Mouse (Mus musculus): ENCODE data around the gene Sh3pxd2a.
A peak's percentile ranks its signal among the peaks of the same experiment; 100 is the strongest.

The Sh3pxd2a gene

DNA sequence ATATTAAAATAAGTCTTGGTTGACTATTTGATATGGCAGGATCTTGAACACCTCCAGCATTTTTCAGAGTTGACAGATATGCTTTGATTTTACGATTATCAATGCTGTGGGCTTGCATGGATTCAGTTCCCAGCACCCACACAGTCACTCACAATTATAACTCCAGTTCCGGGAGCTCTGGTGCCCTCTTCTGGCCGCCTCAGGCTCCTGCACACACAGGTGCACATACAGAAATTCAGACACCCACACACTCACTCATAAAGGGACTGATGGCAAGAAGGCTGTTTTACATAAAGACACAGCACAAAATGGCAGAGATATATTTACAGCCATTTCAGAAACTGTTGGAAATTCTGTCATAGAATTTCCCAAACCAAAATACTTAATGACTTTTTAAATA lies 25.0 kb upstream of the Sh3pxd2a start:
- no peak for DNase-seq

DNA sequence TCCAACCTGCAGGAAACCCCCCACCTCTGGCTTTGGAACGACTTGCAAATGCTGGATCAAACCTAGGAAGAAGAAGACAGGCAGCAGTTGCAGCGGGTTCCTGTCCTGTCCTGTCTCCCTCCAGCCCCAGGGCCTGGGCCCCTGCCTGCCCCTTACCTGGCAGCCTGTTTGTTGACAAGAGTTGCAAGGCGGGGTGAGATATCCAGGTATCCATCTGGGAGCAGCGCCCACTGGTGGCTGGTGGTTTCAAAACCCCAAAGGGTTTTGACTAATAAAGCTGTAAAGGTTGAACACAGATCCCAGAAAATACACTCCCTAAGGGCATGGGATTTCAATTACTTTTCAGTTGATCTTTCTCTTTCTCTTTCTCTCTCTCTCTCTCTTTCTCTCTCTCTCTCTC lies 24.0 kb upstream of the Sh3pxd2a start:
- DNase-seq = peak; percentile 89

DNA sequence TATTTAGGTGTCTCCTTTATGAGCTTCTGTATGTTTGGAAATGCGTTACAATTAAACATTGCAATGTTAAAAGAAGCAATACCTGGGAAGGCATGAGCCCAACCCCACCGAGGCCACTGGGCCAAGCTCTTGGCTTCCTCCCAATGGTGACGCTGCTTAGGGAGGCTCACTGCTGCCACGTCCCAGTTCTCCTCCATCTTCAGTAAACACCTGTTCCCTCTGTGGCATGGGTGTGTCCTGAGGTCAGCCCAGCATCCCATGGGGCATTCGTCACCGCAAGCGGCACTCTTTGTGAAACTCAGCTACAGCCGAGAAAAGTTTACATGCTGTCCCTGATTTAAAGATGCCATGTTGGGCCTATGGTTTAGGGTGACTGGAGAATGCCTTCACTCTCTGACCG lies 23.4 kb upstream of the Sh3pxd2a start:
- peak; percentile 86 for DNase-seq

DNA sequence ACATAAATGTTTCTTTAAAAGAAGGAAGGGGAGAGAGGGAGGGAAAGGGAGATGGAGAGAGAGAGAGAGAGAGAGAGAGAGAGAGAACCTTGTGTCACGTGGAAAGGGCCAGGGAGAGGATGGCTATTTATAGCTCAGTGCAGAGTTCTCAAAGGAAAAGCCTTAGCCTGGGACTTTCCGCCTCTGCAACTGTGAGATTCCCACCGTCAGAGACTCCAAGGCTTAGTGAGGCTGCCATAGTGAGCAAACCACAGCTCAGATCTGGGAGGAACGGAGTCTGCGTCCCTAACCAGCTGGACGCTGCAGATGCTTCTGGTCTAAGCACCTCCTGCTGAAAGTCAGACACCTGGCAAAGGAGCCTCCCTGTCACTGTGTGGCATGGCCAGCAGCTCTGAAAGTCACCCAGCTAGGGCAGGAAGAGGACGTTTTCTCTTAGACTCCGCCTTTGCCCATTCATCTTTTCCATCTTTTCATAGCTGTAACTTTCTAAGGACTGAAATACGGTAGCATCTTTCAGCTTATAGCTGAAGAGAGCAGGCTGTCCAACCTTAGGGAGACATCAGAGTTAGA lies 21.9 kb upstream of the Sh3pxd2a start:
- peak; percentile 95 for DNase-seq

DNA sequence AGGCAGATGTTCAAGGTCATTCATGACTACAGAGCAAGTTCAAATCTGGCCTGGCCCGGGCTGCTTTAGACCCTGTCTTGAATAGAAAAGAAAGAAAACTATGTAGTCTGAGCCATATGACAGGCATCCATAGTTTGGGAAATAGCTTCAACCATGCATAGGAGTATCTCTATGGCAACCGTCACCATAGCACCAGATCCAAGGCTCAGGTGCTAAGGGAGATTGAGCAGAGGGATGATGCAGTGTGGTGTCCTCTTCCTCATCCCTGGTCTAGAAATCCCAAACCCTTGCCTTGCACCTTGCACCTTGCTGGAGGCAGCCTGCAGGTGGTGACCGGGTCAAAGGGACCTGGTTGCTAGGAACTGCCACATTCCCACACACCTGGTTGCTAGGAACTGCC lies 19.9 kb upstream of the Sh3pxd2a start:
- DNase-seq = no peak

DNA sequence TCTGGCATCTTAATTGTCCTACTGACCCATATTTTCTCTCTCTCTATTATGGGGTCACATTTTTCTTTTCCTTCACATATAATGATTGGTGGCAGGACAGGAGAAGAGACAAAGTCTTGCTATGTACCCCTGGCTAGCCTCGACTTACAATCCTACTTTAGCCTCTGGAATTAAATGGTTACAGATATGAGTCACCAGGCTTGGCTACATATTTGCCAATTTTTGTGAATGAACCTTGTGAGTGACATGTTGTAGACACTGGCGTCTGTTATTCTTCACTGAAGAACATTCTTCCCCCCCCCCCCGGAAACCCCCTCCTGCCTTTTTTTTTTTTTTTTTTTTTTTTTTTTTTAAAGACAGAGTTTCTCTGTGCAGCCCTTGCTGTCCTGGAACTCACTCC lies 19.1 kb upstream of the Sh3pxd2a start:
- DNase-seq = no peak

DNA sequence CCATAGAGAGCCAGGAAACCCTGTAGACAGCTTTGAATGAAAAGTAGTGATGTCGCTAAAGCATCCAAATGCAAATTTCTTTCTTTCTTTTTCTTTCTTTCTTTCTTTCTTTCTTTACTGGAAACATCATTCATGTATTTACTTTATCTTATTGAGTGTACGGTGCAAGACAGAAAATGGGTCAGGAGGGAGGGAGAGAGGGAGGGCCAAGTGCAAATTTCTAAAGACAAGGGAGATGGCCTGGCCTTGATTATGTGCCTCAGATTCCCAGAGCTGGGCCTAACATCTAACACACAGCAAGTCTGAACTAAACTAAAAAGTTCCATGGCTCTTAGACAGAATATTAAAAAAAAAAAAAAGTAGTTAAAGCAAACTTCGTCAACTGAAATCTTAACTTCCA lies 9.3 kb upstream of the Sh3pxd2a start:
- DNase-seq = no peak

DNA sequence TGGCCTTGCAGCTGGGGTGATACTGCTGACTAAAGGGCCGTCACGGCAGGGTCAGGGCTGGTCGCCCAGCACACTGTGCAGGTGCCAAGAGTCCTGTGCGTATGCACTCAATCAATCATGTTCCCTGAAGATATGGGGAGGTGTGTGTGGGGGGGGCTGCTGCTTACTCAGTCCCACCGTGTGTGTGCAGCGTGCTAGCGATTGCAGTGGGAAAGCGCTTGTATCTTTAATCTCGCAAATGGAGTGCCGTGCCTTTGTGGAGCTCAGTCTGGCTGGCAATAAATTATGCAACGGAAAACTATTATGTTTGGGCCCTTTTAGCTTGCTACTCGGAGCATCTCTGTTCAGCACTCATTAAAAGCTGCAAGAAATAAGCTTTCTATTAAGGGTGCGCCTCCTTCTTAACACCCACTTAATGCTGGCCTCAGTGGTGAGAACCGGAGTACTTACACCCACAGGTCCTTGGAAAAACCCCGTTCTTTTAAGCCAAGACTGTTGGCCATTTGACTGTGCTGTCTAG lies 8.7 kb upstream of the Sh3pxd2a start:
- peak; percentile 92 for DNase-seq

DNA sequence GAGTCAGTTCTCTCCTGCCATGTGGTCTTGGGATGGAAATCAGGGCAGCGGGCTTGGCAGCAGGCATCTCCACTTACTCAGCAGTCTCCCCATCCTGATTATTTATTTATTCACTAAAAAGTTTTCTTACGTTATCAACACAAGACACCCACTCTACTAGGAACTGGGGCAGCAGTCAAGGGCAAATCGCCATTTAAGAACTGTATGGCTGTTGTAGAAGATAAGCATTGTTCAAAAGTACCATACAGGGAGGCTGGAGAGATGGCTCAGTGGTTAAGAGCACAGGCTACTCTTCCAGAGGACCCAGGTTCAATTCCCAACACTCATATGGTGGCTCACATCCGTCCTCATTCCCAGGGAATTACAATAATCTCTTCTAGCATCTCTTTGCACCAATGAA lies 7.6 kb upstream of the Sh3pxd2a start:
- DNase-seq = no peak

DNA sequence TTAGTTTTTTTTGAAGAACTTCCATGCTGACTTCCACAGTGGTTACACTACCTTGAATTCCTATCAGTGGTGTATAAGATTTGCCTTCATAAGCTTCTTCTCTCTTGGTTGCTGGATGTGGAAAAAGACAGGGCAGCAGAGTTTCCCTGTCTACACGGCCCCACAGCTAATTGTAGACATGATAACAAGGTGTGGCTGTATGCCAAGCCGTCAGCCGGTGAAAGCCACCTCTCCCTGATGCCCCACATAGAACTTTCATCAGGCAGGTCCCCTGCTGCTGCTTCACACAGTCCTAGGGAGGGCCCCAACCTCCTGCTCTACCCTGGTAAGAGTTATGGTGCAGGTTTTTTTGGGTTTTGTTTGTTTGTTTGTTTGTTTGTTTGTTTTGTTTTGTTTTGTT lies 4.5 kb upstream of the Sh3pxd2a start:
- DNase-seq = peak; percentile 94

DNA sequence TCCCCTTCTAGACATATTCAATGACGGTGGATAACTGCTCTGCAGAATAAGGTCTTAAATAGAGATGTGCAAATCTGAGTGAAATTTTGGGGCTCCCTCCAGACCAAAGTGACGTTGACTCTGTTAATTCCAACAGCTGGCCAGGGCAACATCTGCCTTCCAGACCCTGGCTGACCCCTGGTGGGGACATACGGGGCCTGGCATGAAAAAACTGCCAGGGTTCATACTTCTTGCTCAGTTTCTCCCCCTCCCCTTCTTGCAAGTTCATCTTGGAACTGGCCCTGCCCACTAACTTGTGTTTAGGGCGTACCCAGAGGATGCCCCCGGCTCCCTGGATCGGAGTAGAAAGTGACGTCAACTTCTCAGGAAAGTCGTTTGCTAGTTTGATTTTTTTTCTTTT lies 2.6 kb upstream of the Sh3pxd2a start:
- peak; percentile 84 for DNase-seq

DNA sequence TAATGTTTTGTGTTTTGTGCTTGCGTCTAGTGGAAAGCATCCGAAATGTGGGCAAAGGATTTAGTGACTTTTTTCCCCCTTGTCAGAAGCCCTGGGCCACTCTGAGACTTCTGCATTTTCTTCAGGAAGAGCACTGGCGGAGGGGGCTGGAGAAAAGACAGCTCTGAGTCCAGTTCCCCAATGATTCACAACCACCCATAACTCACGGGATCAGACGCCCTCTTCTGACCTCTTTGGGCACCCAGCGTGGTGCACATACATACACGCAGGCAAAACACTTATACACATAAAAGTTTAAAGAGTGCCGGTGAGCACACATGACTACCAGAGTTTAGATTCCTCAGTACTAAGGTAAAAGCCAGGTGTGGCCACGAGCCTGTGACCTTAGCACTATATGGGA lies 1.3 kb upstream of the Sh3pxd2a start:
- DNase-seq = peak; percentile 96

DNA sequence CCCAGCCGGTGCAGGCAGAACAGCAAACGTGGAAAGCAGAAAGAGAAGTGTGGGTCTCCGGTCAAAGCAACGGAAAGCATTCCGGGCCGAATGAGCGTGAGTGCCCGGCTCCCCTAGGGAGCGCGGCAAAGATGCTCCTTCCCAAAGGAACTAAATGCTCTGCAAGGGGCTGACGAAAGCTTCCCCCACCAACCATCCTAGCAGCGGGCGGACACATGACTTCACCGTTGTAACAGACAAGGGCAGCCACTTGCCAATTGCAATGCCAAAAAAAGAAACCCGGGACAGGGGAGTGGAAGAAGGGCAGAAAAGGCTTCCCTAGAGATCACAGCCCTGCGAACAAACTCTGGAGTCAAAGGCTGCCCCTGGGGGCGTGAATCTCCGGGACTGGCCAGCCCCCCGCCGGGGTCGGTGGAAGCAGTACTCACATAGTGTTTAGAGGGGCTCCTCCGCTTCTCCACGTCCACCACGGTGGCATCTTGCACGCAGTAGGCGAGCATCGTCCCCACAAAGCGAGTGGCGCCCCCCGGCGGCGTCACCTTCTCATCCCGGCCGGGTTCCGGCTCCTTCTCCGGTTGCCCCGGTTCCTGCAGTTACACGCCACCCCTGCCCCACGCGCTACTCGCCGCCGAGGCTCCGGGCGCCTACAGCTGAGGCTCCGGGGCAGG lies 431 bp downstream of the Sh3pxd2a start:
- peak; percentile 98 for DNase-seq

DNA sequence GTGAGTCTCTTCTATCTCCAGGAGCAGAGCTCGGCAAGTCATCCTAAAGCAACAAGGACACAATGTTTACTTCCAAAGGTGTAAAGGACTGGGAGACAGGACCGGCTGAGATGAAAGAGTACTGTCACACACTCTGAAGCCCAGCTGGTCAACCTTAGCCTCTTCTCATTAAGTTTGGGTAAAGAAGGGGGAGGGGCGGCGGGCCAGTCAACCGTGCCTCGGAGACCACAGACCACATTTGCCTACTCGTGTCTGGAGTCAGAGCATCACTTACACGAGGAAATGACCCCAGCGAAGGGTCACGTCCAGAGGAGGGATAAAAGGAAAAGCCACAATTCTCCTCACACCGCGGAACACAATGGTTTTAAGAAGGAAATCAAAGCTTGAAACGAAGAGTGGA lies 995 bp downstream of the Sh3pxd2a start:
- DNase-seq = peak; percentile 95

DNA sequence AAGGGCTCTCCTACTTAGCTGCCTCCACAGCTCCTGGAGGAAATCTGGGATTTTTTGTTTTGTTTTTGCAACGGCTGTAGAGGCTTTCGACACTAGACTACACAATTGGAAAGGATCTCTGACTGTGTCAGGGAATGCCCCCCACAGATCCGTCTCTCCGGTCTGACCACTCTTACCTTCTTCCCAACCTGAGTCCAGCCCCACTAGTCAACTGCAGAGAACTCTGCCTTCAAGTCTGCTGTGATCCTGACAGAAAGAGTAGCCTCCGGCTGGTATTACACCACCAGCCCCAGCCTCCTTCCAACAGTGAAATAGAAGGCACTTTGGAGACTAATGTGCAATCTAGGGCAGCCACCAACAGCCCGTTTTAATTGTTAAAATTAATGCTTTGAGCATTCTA lies 1.5 kb downstream of the Sh3pxd2a start:
- DNase-seq = peak; percentile 87

DNA sequence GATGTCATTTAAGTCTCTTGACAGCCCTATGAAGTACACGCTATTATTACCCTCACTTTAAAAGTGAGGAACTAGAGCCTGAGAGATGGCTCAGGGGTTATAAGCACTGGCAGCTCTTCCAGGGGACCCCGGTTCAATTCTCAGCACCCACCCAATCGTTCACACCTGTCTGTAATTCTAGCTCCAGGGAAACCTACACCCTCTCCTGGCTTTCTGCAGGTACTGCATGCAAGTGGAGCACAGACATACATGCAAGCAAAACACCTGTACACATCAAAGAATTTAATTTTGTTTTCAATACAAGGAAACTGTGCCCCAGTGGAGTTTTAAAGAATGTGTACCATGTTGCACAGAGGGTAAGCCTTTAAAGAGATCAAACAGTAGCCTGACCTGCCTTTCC lies 2.4 kb downstream of the Sh3pxd2a start:
- DNase-seq = peak; percentile 86

DNA sequence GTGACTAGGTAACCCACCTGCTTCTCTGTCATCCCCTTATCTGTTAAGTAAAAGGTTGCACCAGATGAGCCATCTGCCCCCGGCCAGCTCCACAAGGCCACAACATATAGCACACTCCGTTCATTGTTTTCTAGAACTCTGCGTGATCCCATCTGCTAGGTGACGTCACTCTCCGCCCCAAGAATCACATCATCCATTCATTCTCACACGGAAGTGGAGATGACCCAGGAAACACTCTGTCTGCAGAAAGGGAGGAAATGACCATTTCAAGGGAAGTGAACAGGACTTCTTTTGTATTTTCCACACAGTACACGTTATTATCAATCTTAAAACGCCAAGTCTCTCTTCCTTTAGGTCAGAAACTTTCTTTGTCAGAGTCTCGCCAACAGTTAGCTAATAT lies 2.8 kb downstream of the Sh3pxd2a start:
- DNase-seq = peak; percentile 96

DNA sequence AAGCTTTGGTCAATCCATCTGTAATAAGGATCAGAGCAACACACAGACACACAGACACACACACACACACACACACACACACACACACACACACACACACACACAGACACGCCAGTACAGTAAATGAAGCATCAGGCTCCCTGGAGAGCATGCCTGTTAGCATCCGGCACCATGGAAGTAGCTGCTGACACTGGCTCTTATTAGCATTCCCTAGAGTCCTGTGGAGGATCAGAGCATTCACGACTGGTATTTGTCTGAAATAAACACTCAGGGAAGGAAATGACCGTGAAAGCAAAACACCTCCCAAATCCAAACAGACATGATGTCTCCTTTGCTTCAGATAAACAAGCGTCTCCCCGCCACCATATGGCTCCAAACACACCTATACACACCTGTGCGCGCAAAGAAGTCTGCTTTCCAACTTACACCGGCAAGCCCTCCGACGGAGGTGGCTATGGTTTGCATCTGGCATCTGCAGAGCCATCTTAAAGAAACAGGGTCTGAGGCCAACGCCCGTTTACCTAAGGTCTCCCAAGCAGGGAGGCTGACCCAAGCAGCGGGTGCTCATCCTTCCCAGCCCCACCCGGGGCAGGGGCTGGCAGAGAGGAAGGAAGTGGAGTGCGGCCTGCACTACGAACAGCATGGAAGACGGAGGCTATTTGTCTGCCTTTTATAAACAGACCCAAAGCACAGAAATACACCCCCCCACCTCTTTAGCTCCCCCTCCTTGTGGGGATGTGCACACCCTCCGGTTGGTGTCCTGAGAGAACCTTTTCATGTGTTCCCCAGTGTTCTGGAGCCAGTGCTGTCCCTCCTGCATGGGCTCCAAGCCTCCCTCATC lies 3.9 kb downstream of the Sh3pxd2a start:
- DNase-seq = peak; percentile 94

DNA sequence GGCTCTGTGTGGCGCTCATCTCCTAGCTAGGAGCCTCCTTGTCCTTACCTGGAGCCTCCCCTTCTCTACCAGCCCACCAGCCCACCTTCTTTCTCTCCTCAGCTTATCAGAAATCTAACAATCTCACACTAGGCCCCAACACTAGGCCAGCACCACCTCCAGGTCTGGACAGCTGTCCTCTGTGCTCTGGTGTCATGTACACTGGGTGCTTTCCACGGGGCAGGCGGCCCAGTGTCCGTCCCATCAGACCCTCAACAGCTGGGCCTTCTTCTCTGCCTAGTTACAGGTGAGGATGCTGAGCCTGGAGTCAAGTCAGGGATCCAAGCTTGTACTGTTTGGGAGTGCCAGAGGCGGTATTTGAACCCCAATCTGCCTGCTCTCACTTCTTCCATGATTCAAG lies 5.0 kb downstream of the Sh3pxd2a start:
- no peak for DNase-seq

DNA sequence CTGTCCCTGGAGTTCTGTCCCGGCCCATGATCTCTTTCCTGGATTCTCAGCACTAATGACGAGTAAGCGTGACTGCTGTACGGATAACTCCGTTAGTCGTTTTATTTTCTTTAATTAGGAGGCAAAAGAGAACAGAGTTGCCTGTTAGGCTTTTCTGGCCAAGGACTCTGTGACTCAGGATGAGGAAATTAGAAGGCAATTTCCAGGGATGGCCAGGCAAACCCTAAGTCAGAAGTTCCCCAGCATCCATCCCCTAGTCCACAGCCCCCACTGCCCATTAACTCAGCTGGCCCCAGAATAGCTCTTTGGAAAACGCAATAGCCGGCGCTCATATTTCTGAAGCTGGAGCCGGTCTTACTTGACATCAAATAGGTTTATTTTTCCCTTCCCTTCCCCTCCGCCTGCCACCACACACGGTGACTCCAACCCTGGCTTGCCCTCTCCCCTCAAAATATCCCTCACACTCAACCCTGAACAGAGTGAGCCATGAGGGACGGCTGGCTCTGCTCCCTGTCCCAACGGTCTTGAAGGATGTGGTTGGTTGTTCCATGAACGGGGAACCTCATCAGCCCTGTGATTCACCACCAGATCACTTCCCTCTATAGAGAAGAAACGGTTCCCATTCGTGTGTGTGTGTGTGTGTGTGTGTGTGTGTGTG lies 5.6 kb downstream of the Sh3pxd2a start:
- peak; percentile 97 for DNase-seq

DNA sequence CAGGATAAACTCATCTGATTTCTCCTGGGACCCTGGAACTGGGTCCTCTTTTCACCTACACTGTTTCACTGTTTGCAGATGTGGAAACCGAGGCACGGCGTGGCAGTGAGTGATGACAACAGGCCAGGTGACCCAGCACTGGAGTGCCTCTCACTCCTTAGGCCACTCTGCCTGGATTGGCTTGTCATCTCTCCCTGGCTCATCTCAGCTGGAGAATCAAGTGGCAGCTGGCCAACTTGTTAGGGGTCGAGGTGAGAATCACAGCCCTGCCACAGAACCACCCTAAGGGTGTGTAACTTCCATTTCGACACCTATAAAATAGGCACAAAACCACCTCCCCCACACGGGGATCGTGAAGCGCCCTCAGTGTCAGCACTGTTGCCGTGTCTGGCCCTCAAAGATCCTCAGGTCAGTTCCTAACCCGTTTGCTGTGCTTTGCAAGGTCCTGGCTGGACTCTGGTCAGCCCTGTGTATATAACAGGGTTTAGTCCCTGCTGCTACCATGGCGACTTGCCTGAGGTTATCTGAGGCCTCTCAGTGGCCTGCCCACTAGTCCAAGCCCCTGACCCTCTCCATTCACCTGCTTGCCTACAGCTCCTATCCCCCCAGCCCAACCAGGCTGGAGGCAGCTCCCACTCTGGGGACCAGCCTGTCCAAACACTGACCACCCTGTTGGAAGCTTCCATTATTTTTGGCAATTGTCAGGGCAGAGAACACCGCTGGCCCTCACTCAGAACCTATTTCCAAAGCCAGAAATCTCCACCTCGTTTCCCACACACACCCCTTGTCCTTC lies 6.3 kb downstream of the Sh3pxd2a start:
- DNase-seq = peak; percentile 99

DNA sequence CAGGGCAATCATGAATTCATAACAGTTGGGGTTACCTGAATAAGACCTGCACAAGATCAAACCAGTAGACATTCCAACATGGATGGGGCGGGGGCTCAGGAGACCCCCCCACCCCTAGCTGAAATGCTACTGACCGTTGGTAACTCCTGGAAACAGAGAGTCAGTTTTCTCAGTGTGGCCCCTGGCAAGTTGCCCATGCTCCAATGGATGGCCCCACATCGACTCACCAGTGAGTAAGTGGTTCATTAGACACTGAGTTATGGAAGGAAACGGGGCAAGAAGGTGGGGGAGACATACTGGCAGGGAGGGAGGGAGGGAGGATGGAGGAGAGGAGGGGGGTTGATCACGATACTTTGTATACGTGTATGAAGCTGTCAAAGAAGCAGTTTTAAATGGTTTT lies 8.2 kb downstream of the Sh3pxd2a start:
- no peak for DNase-seq
